ENCODE assay signal across 19 mouse cellular contexts in the genomic region with DNA sequence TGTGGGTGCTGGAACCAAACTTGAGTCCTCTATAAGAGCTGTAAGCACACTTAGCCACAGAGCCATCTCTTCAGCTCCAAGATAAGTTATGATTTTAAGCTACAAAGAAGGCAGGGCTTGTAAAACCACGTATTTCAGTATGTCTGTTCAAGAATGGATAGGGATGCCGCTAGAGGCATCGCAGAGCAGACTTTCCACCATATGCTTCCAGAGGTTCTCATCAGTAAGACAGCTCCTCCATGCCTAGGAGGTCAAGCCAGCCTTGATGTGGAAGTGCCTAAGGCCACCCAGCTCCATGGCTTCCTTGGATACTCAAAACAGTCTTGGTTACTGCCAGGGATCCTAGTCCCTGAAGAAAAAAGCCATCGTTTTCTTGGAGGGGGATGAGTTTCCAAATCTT.
"Had no signal": no experiment of that assay in that cellular context is flagged by ENCODE, and none has a peak within 500 bp of the region (broad histone marks: within the 10 kb centered on the region; RNA-seq: fewer than 3 reads in every experiment).

No protein-coding gene starts in this region.

- H3K36me3 ChIP-seq: midbrain, embryonic 10.5 days; midbrain, embryonic 12.5 days; neural tube, embryonic 13.5 days; neural tube, embryonic 15.5 days had no signal

- H3K9me3 ChIP-seq: midbrain, embryonic 10.5 days; midbrain, embryonic 12.5 days; neural tube, embryonic 13.5 days; neural tube, embryonic 15.5 days had no signal

- H3K4me3 ChIP-seq: midbrain, embryonic 10.5 days; midbrain, embryonic 12.5 days; myocyte; neural tube, embryonic 13.5 days; neural tube, embryonic 15.5 days had no signal

- H3K27ac ChIP-seq: midbrain, embryonic 10.5 days; midbrain, embryonic 12.5 days; neural tube, embryonic 13.5 days; neural tube, embryonic 15.5 days had no signal

- DNase-seq: lung, adult 18-20 months; lung, embryonic 14.5 days; lung, postnatal 10 days; lung, postnatal 4 days; midbrain, embryonic 14.5 days; retina, postnatal 1 day; right cerebral cortex, adult 18-20 months; right cerebral cortex, postnatal 25 days; right cerebral cortex, postnatal 4 days; spleen, adult 18-20 months; thymus, adult 18-20 months; thymus, postnatal 14 days; thymus, postnatal 36 days had no signal

- H3K4me1 ChIP-seq: midbrain, embryonic 10.5 days; midbrain, embryonic 12.5 days; neural tube, embryonic 13.5 days had no signal

- H3K9ac ChIP-seq: lung, embryonic 14.5 days; midbrain, embryonic 12.5 days; neural tube, embryonic 13.5 days; neural tube, embryonic 15.5 days had no signal

- H3K4me2 ChIP-seq: lung, embryonic 14.5 days; midbrain, embryonic 12.5 days; neural tube, embryonic 13.5 days; neural tube, embryonic 15.5 days had no signal

- H3K27me3 ChIP-seq: midbrain, embryonic 12.5 days; neural tube, embryonic 13.5 days; neural tube, embryonic 15.5 days had no signal

- ATAC-seq: midbrain, embryonic 16.5 days had no signal
